Mouse (Mus musculus) kidney, postnatal 0 days (tissue): Measurements from ENCODE around the gene Zfp839. TPM values are rescaled to one million over a fixed set of nuclear protein-coding genes. Genes with fewer than 3 reads are reported as not detected.

ENCODE experiments used
- ATAC-seq: fragments of 200-750 bp; cut with Nextera tagmentation; replicated peaks from 2 replicates; pipeline ENCODE4 v1.8.0; 2017; ENCODE audit warnings: low read depth, moderate number of reproducible peaks, moderate TSS enrichment, moderate library complexity; ENCODE audit not compliant: low FRiP score
- DNase-seq: peaks from one replicate; pipeline ENCODE4 v3.0.0-alpha.2; 2016; ENCODE audit warnings: low spot score
- H3K27ac ChIP-seq: fragments of 300-500 bp; sonication (generic); 2 replicates; pipeline ENCODE4 v1.5.1; 2014; ENCODE audit warnings: mild to moderate bottlenecking
- H3K27me3 ChIP-seq: fragments of 300-500 bp; sonication (generic); 2 replicates; pipeline ENCODE4 v1.6.1; 2014; ENCODE audit warnings: low read length, mixed read lengths; ENCODE audit not compliant: insufficient read depth
- H3K36me3 ChIP-seq: fragments of 300-500 bp; sonication (generic); 2 replicates; pipeline ENCODE4 v1.6.1; 2014; ENCODE audit warnings: low read length, mixed read lengths; ENCODE audit not compliant: insufficient read depth
- H3K4me1 ChIP-seq: fragments of 300-500 bp; sonication (generic); replicated peaks from 2 replicates; pipeline ENCODE4 v1.6.1; 2014; ENCODE audit warnings: antibody characterized with exemption, low read length, mixed read lengths; ENCODE audit not compliant: insufficient read depth
- H3K4me2 ChIP-seq: fragments of 300-500 bp; sonication (generic); 2 replicates; pipeline ENCODE4 v1.6.1; 2014; ENCODE audit warnings: mild to moderate bottlenecking, low read length, moderate library complexity, mixed read lengths
- H3K4me3 ChIP-seq: fragments of 300-500 bp; sonication (generic); replicated peaks from 2 replicates; pipeline ENCODE4 v1.5.1; 2014; ENCODE audit warnings: low read depth, low read length
- H3K9ac ChIP-seq: fragments of 300-500 bp; sonication (generic); 2 replicates; pipeline ENCODE4 v1.6.1; 2014; ENCODE audit warnings: low read depth, low read length
- H3K9me3 ChIP-seq: fragments of 300-500 bp; sonication (generic); replicated peaks from 2 replicates; pipeline ENCODE4 v1.6.1; 2016; ENCODE audit warnings: low read length, inconsistent platforms, mixed read lengths
- CTCF ChIP-seq: IDR thresholded peaks from 2 replicates; pipeline ENCODE4 v1.5.1; 2016; ENCODE audit warnings: antibody characterized with exemption, low read depth, mild to moderate bottlenecking, moderate library complexity
- WGBS: fragments of 180-500 bp; shearing (Covaris S2); extraction: QIAGEN DNeasy Blood & Tissue Kit; methylation state at CpG from one replicate; pipeline ENCODE4 v1.1.7; 2014; 5-methylcytosine and 5-hydroxymethylcytosine counted together
- polyA plus RNA-seq: library from polyadenylated mRNA; unstranded; fragments of >200 nt; fragmentation: Nextera tagmentation; extraction: Ambion mirVana; gene quantifications from 2 replicates; pipeline ENCODE4 v1.2.1, GENCODE M21; 2015

The Zfp839 gene
- polyA plus RNA-seq, 1 experiment from 2014 or later: 2.2 TPM

GRCm38 (mm10) chr12:110845131-110845880 is 4.7 kb upstream of the Zfp839 start:
- H3K27me3 ChIP-seq: no peaks in the 10 kb centered on the region
- H3K36me3 ChIP-seq: no peaks in the 10 kb centered on the region
- H3K27ac ChIP-seq: peak overlapping the region; percentile 84
- H3K9ac ChIP-seq: peak overlapping the region; percentile 60
- peaks cover 8% of the 10 kb centered on the region for H3K4me1 ChIP-seq
- peak; percentile 90 for ATAC-seq
- DNase-seq: peak; percentile 97
- no peak for TF ChIP-seq CTCF
- H3K4me3 ChIP-seq: peak overlapping the region; percentile 49
- under 1% methylated on average over 36 of the region's 36 CpGs for WGBS
- H3K9me3 ChIP-seq: no peaks in the 10 kb centered on the region
- peak overlapping the region; percentile 72 for H3K4me2 ChIP-seq

GRCm38 (mm10) chr12:110846191-110846765 is 3.8 kb upstream of the Zfp839 start:
- peak overlapping the region; percentile 49 for H3K4me3 ChIP-seq
- H3K36me3 ChIP-seq: no peaks in the 10 kb centered on the region
- H3K27ac ChIP-seq: peak overlapping the region; percentile 84; the same call in 1 of the 2 replicates
- DNase-seq (no peak), ATAC-seq (no peak)
- peak overlapping the region; percentile 72 for H3K4me2 ChIP-seq
- H3K4me1 ChIP-seq: peaks cover 16% of the 10 kb centered on the region
- no peaks in the 10 kb centered on the region for H3K9me3 ChIP-seq
- no peaks in the 10 kb centered on the region for H3K27me3 ChIP-seq
- no peak for TF ChIP-seq CTCF
- peak overlapping the region; percentile 60; the same call in 1 of the 2 replicates for H3K9ac ChIP-seq
- WGBS: 65% methylated on average over 6 of the region's 6 CpGs

- H3K27me3 ChIP-seq: no peaks in the 10 kb centered on the region
- no peak for ATAC-seq
- 11% methylated on average over 9 of the region's 9 CpGs for WGBS
- peak overlapping the region; percentile 89 for H3K4me3 ChIP-seq
- peaks cover 12% of the 10 kb centered on the region; the same call in 1 of the 2 replicates for H3K4me1 ChIP-seq
- H3K9me3 ChIP-seq: no peaks in the 10 kb centered on the region
- H3K9ac ChIP-seq: peak overlapping the region; percentile 93
- peaks cover 7% of the 10 kb centered on the region for H3K36me3 ChIP-seq
- TF ChIP-seq CTCF: no peak
- H3K4me2 ChIP-seq: peak overlapping the region; percentile 76
- peak overlapping the region; percentile 89 for H3K27ac ChIP-seq
- DNase-seq: no peak
Observed at GRCm38 (mm10) chr12:110850929-110851256, 840 bp downstream of the Zfp839 start.

- H3K9me3 ChIP-seq: no peaks in the 10 kb centered on the region
- H3K4me3 ChIP-seq: peak overlapping the region; percentile 89; the same call in 1 of the 2 replicates
- H3K4me2 ChIP-seq: peak overlapping the region; percentile 76
- peaks cover 10% of the 10 kb centered on the region for H3K36me3 ChIP-seq
- no peak for TF ChIP-seq CTCF
- no peak overlapping the region; the same call in 1 of the 2 replicates for H3K9ac ChIP-seq
- no peak overlapping the region for H3K27ac ChIP-seq
- H3K27me3 ChIP-seq: no peaks in the 10 kb centered on the region
- peaks cover 8% of the 10 kb centered on the region; the same call in 1 of the 2 replicates for H3K4me1 ChIP-seq
- 79% methylated on average over 12 of the region's 12 CpGs for whole genome bisulfite sequencing
- DNase-seq (no peak), ATAC-seq (no peak)
Observed at GRCm38 (mm10) chr12:110851414-110851813, 1.4 kb downstream of the Zfp839 start.

- Histone ChIP-seq H3K9ac (no peak overlapping the region), H3K4me2 (no peak overlapping the region)
- DNase-seq: no peak
Observed at GRCm38 (mm10) chr12:110851923-110852322, 1.9 kb downstream of the Zfp839 start.

GRCm38 (mm10) chr12:110854786-110855737 is 5.0 kb downstream of the Zfp839 start:
- Histone ChIP-seq H3K27ac (no peak overlapping the region), H3K36me3 (peaks cover 14% of the 10 kb centered on the region), H3K9ac (no peak overlapping the region), H3K4me1 (peaks cover 8% of the 10 kb centered on the region; the same call in 1 of the 2 replicates), H3K9me3 (no peaks in the 10 kb centered on the region), H3K27me3 (no peaks in the 10 kb centered on the region), H3K4me3 (no peak overlapping the region), H3K4me2 (no peak overlapping the region)
- DNase-seq (no peak), ATAC-seq (no peak)
- no peak for TF ChIP-seq CTCF
- 84% methylated on average over 32 of the region's 32 CpGs for WGBS

More at GRCm38 (mm10) chr12:110851923-110852322, 1.9 kb downstream of the Zfp839 start:
- Histone ChIP-seq H3K27me3 (no peaks in the 10 kb centered on the region), H3K27ac (no peak overlapping the region), H3K36me3 (peaks cover 13% of the 10 kb centered on the region), H3K9me3 (no peaks in the 10 kb centered on the region), H3K4me1 (peaks cover 8% of the 10 kb centered on the region; the same call in 1 of the 2 replicates), H3K4me3 (no peak overlapping the region)
- no peak for ATAC-seq
- no peak for TF ChIP-seq CTCF
- WGBS: 89% methylated on average over 1 of the region's 1 CpGs
